Mouse (Mus musculus) kidney, postnatal 14 days (tissue): ENCODE data around the gene Mex3a.
"Not testable (repeated sequence)": the region's sequence is repeated elsewhere in the genome, so short reads cannot be mapped to it uniquely, and the experiment has no call there.

Source experiments
- DNase-seq: peaks from one replicate; pipeline ENCODE4 v3.0.0; 2022; ENCODE audit warnings: mixed read lengths

Gene Mex3a

DNA sequence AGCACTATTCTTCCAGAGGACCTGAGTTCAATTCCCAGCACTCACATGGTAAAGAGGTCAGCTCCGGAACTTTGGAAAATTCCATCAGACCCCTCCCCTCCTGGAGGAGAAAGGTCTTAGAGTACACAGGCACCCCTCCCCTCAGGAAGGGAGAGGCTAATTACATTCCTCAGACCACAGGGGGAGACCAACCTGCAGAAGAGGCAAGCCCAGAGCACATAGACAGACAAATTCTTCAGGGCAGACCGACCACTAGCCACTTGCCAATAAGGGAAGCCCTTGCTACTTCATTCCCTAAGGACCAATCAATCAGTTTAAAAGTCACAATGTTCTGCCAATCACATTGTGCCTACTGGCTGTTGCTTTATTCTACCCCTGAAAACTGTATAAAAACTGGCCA is 40.6 kb downstream of the Mex3a start:
- no peak for DNase-seq

DNA sequence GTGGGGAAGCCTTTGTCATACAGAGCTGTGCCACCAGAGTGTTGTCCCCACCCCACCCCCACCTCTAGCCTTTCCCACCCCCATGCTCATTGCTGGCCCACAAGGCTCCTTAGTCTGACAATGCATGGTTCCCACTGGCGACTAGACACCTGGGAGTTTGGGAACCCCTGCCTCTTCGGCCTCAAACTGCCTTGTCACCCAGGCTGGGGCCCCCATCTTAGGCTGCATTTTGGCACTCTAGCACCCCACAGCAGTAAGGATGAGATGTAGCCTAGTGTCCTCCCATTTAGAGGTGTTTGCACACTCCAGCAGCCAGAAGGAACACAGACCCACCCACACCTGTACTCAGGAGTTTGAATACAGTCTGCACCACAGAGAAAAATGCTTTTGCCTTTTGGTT is 41.6 kb downstream of the Mex3a start:
- no peak for DNase-seq

DNA sequence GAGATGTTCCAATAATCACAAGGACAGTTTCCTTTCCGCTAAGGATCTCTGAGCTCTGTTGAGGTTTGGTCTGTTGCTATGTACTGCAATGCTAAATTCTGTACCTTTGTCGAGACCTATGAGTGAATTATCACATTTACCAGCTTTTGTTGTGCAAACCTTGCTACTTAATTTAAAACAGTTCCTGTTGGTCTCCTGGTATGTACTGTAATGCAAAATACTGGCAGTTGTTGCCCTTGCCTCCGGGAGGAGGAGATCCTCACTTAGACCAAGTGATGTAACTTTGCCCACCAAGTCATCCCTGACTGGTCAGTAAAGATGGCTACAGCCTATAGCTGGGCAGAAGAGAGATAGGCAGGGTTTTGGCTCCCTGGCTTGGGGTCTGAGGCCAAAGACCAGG is 43.3 kb downstream of the Mex3a start, which contains the start of gene Ssr2:
Gene Ssr2, plus strand, starts transcription at position 337 of the 400 bp plus-strand sequence.
- no peak for DNase-seq

DNA sequence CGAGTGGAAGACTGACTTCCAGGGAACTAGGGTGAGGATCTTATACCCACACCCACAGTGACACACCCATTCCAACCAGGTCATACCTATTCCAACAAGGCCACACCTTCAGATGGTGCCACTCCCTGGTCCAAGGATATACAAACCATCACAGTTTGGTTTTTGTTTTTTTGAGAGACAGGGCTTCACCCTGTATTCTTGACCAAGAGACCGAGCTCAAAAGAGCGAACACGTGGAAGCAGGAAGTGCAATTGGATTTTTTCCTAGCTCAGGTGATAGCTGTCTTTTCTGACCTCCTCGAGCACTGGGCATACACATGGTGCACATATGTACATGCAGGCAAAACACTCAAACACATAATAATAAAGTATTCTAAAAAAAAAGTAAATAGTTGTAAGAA is 45.7 kb downstream of the Mex3a start:
- DNase-seq: not testable (repeated sequence)

DNA sequence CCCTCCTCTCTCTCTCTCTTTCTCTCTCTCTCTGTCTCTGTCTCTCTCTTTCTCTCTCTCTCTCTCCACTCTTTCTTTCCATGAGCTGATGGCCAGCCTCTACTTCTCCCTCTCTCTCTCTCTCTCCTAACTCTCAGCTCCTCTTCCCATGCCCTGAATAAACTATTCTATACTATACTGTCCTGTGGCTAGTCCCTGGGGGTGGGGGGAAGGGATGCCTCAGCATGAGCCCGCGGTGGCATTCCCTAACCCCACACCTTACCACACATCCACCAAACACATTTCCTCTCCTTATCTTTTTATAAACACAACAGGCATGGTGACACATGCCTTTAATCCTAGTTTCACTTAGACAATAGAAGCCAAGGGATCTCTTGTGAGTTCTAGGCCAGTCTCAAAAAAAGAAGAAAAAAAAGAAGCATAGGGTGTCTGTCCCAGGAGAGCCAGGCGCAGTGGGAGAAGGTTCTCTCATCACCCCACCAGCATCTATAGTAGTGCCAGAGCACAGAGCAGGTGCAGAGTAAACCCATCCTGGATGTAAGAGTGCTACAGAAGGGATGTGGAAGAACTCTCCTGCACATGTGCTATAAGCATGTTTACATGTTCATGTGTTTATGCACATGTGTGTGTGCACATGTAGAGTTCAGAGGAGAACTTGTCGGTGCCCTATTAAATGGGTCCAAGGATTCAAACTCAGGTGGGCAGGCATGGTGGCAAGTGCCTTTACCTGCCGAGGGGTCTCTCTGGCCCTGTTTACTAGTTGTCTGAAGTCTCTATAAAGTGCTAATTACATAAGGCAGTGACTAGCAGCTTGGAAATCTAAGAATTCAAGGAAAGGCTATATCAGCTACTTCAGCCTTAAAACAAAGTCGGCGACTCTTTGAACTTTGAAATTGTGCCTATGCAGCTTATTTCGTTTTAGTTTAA is 46.6 kb downstream of the Mex3a start:
- DNase-seq: no peak

DNA sequence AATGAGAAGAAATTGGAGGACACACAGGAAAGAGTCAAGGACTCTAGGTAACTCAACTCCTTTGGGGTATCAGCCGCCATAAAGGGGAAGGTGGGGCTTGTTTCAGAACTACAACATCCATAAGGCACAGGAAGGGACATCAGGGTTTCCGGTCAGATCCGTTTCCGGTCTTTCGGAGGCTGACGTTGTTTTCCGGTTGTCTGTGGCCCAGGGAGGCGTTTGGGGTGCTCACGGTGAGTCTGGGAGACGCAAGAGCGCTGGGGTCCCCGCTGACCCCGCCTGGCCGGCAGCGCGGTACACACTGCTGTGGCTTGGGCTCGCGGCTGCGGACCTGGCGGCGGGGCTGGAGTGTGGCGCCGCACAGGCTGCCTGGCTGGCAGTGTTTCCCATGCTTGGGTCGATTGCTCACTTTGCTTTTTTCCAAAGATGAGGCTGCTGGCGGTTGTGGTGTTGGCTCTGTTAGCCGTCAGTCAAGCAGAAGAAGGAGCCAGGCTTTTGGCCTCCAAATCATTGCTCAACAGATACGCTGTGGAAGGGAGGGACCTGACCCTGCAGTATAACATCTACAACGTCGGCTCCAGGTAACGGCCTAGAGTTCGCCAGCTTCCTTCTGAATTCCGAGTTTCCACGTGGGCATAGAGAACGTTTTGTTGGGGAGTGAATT is 47.4 kb downstream of the Mex3a start:
- DNase-seq: peak; percentile 87

DNA sequence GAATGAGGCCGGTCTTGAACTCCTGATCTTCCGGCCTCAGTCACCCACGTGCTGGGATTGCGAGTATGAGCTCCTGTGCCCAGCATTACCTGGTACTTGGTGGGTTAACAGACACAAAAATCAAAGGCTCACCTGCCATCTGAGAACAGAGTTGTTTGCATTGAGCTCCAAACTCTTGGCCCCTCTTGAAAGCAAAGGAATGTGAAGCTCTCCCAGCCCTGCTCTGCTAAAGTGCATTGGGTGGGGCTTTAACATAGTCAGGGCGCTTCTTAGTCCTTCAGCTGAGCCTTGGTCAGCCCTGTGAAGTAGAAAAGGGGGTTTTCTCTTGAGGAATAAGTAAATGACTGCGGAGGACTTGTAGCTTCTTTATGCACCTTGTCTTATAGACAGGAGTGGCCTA is 53.6 kb downstream of the Mex3a start:
- no peak for DNase-seq

- no peak for DNase-seq
These were observed 54.4 kb downstream of the Mex3a start for GRCm38 (mm10) chr3:88586640-88587039.

- no peak for DNase-seq
These were observed 58.1 kb downstream of the Mex3a start for GRCm38 (mm10) chr3:88590246-88590645.
